Mouse (Mus musculus) G1E (cell line): Measurements from ENCODE around the gene Gfral.

Source experiments
- CTCF ChIP-seq: IDR thresholded peaks from 2 replicates; pipeline ENCODE4 v1.5.1; 2012; ENCODE audit warnings: low read depth, low read length, inconsistent platforms, mixed read lengths
- GATA1 ChIP-seq: IDR thresholded peaks from 2 replicates; pipeline ENCODE4 v1.6.1; 2012; ENCODE audit warnings: borderline replicate concordance, low read length, inconsistent platforms, mixed read lengths
- POLR2AphosphoS5 ChIP-seq: IDR thresholded peaks from 2 replicates; pipeline ENCODE4 v1.6.1; 2012; ENCODE audit warnings: low read depth, low read length, inconsistent platforms; ENCODE audit not compliant: insufficient replicate concordance
- TAL1 ChIP-seq: conservative IDR thresholded peaks from 2 replicates; pipeline ENCODE4 v1.6.1; 2012; ENCODE audit warnings: low read depth, low read length, inconsistent platforms, mixed read lengths

- no peak for TF ChIP-seq CTCF
- no peak for TF ChIP-seq GATA1
- peak; percentile 52 for TF ChIP-seq TAL1
- TF ChIP-seq POLR2AphosphoS5 = no peak
These were observed 24.5 kb upstream of the Gfral start for GRCm38 (mm10) chr9:76237946-76238345.
